Comparison of ENCODE assay signal across 18 mouse cellular contexts in the genomic region with DNA sequence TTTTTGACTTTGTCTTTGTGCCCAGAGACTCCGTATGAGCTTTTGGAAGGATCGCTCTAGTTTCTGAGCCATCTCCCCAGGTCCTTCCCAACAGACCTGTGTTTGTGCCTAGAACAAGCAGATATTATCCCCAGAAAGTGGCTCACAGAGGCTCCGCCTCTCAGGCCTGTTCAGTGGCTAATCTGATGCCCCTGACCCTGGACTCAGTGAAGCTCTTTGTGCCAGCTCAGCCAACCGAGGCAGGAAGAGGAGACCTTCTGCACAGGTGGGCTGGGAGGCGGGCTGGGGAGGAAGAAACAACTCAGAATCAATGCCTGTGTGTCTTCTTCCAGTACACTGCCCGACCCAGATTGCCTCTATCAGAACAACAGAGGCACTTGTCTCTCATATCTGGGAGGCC.
"Had no signal": no experiment of that assay in that cellular context is flagged by ENCODE, and none has a peak within 500 bp of the region (broad histone marks: within the 10 kb centered on the region; RNA-seq: fewer than 3 reads in every experiment).

No protein-coding gene starts in this region.

- H3K9ac ChIP-seq: lung, embryonic 14.5 days; midbrain, embryonic 12.5 days; neural tube, embryonic 13.5 days; neural tube, embryonic 15.5 days had no signal

- DNase-seq: lung, adult 18-20 months; lung, embryonic 14.5 days; lung, postnatal 10 days; lung, postnatal 4 days; midbrain, embryonic 14.5 days; right cerebral cortex, adult 18-20 months; right cerebral cortex, postnatal 25 days; right cerebral cortex, postnatal 4 days; spleen, adult 18-20 months; thymus, adult 18-20 months; thymus, postnatal 14 days; thymus, postnatal 36 days had no signal

- H3K4me2 ChIP-seq: lung, embryonic 14.5 days; midbrain, embryonic 12.5 days; neural tube, embryonic 13.5 days; neural tube, embryonic 15.5 days had no signal

- H3K4me1 ChIP-seq: midbrain, embryonic 12.5 days; neural tube, embryonic 13.5 days; neural tube, embryonic 15.5 days had no signal

- H3K27me3 ChIP-seq: midbrain, embryonic 12.5 days; neural tube, embryonic 13.5 days; neural tube, embryonic 15.5 days had no signal

- H3K27ac ChIP-seq: midbrain, embryonic 10.5 days; midbrain, embryonic 12.5 days; neural tube, embryonic 13.5 days; neural tube, embryonic 15.5 days had no signal

- H3K9me3 ChIP-seq: midbrain, embryonic 10.5 days; midbrain, embryonic 12.5 days; neural tube, embryonic 13.5 days; neural tube, embryonic 15.5 days had no signal

- H3K4me3 ChIP-seq: midbrain, embryonic 10.5 days; midbrain, embryonic 12.5 days; myocyte; neural tube, embryonic 13.5 days; neural tube, embryonic 15.5 days had no signal

- ATAC-seq: midbrain, embryonic 16.5 days had no signal

- H3K36me3 ChIP-seq: midbrain, embryonic 10.5 days; midbrain, embryonic 12.5 days; neural tube, embryonic 13.5 days; neural tube, embryonic 15.5 days had no signal
